Mouse (Mus musculus): ENCODE measurements around the gene 1600014C23Rik. TPM values are rescaled to one million over a fixed set of nuclear protein-coding genes. Genes with fewer than 3 reads are reported as not detected.
A peak's percentile ranks its signal among the peaks of the same experiment; 100 is the strongest.

1600014C23Rik gene
- polyA plus RNA-seq, 1 experiment from 2014 or later = not detected

GRCm38 (mm10) chr17:45727983-45728723 lies 5.5 kb downstream of the 1600014C23Rik start:
- ATAC-seq (ENCODE audit: insufficient number of reproducible peaks, low FRiP score, low TSS enrichment, low read depth) = no peak
- Histone ChIP-seq H3K9me3 (ENCODE audit: control insufficient read depth, low read length) (no peaks in the 10 kb centered on the region), H3K4me3 (ENCODE audit: low read depth, low read length) (no peak overlapping the region), H3K9ac (ENCODE audit: low read length) (no peak overlapping the region), H3K4me2 (ENCODE audit: low read depth, severe bottlenecking) (no peak overlapping the region), H3K27me3 (ENCODE audit: control insufficient read depth, insufficient read depth, low read length) (no peaks in the 10 kb centered on the region), H3K36me3 (ENCODE audit: control insufficient read depth, insufficient read depth, low read length) (no peaks in the 10 kb centered on the region), H3K27ac (replicated peaks; ENCODE audit: low read depth, low read length) (no peak overlapping the region), H3K4me1 (ENCODE audit: control insufficient read depth, insufficient read depth, low read length) (peaks cover 19% of the 10 kb centered on the region)
- DNase-seq (ENCODE audit: low spot score) = no peak
- 43% methylated on average over 8 of the region's 8 CpGs for WGBS

GRCm38 (mm10) chr17:45727481-45727880 lies 6.2 kb downstream of the 1600014C23Rik start:
- DNase-seq (ENCODE audit: low spot score) (no peak), ATAC-seq (ENCODE audit: insufficient number of reproducible peaks, low FRiP score, low TSS enrichment, low read depth) (no peak)
- Histone ChIP-seq H3K27me3 (ENCODE audit: control insufficient read depth, insufficient read depth, low read length) (no peaks in the 10 kb centered on the region), H3K27ac (replicated peaks; ENCODE audit: low read depth, low read length) (no peak overlapping the region), H3K4me3 (ENCODE audit: low read depth, low read length) (no peak overlapping the region), H3K9ac (ENCODE audit: low read length) (no peak overlapping the region), H3K36me3 (ENCODE audit: control insufficient read depth, insufficient read depth, low read length) (no peaks in the 10 kb centered on the region), H3K9me3 (ENCODE audit: control insufficient read depth, low read length) (no peaks in the 10 kb centered on the region), H3K4me1 (ENCODE audit: control insufficient read depth, insufficient read depth, low read length) (peaks cover 19% of the 10 kb centered on the region), H3K4me2 (ENCODE audit: low read depth, severe bottlenecking) (no peak overlapping the region)
- WGBS = 86% methylated on average over 2 of the region's 2 CpGs

GRCm38 (mm10) chr17:45726249-45726648 lies 7.4 kb downstream of the 1600014C23Rik start:
- 35% methylated on average over 6 of the region's 7 CpGs for WGBS
- Histone ChIP-seq H3K9ac (ENCODE audit: low read length) (no peak overlapping the region), H3K4me2 (ENCODE audit: low read depth, severe bottlenecking) (no peak overlapping the region), H3K9me3 (ENCODE audit: control insufficient read depth, low read length) (no peaks in the 10 kb centered on the region), H3K4me3 (ENCODE audit: low read depth, low read length) (no peak overlapping the region), H3K27me3 (ENCODE audit: control insufficient read depth, insufficient read depth, low read length) (no peaks in the 10 kb centered on the region), H3K36me3 (ENCODE audit: control insufficient read depth, insufficient read depth, low read length) (no peaks in the 10 kb centered on the region), H3K27ac (replicated peaks; ENCODE audit: low read depth, low read length) (no peak overlapping the region; the same call in 1 of the 2 replicates), H3K4me1 (ENCODE audit: control insufficient read depth, insufficient read depth, low read length) (peaks cover 19% of the 10 kb centered on the region)
- no peak for ATAC-seq (ENCODE audit: insufficient number of reproducible peaks, low FRiP score, low TSS enrichment, low read depth)
- no peak for DNase-seq (ENCODE audit: low spot score)

- WGBS = 88% methylated on average over 10 of the region's 10 CpGs
- H3K4me3 ChIP-seq (ENCODE audit: low read depth, low read length) = no peak overlapping the region; the same call in 1 of the 2 replicates
- no peaks in the 10 kb centered on the region for H3K9me3 ChIP-seq (ENCODE audit: control insufficient read depth, low read length)
- no peaks in the 10 kb centered on the region for H3K27me3 ChIP-seq (ENCODE audit: control insufficient read depth, insufficient read depth, low read length)
- no peak overlapping the region; the same call in 1 of the 2 replicates for H3K9ac ChIP-seq (ENCODE audit: low read length)
- H3K4me2 ChIP-seq (ENCODE audit: low read depth, severe bottlenecking) = peak overlapping the region; percentile 72; the same call in 1 of the 2 replicates
- DNase-seq (ENCODE audit: low spot score) = no peak
- H3K36me3 ChIP-seq (ENCODE audit: control insufficient read depth, insufficient read depth, low read length) = no peaks in the 10 kb centered on the region
- no peak for ATAC-seq (ENCODE audit: insufficient number of reproducible peaks, low FRiP score, low TSS enrichment, low read depth)
- H3K27ac ChIP-seq (replicated peaks; ENCODE audit: low read depth, low read length) = no peak overlapping the region
- peaks cover 8% of the 10 kb centered on the region for H3K4me1 ChIP-seq (ENCODE audit: control insufficient read depth, insufficient read depth, low read length)
Measured at GRCm38 (mm10) chr17:45724574-45724921, 9.1 kb downstream of the 1600014C23Rik start.

GRCm38 (mm10) chr17:45723732-45724573 lies 9.7 kb downstream of the 1600014C23Rik start:
- Histone ChIP-seq H3K27ac (replicated peaks; ENCODE audit: low read depth, low read length) (peak overlapping the region; percentile 73), H3K4me1 (ENCODE audit: control insufficient read depth, insufficient read depth, low read length) (peaks cover 6% of the 10 kb centered on the region), H3K27me3 (ENCODE audit: control insufficient read depth, insufficient read depth, low read length) (no peaks in the 10 kb centered on the region), H3K9ac (ENCODE audit: low read length) (peak overlapping the region; percentile 89), H3K9me3 (ENCODE audit: control insufficient read depth, low read length) (no peaks in the 10 kb centered on the region), H3K4me2 (ENCODE audit: low read depth, severe bottlenecking) (peak overlapping the region; percentile 72), H3K4me3 (ENCODE audit: low read depth, low read length) (peak overlapping the region; percentile 46), H3K36me3 (ENCODE audit: control insufficient read depth, insufficient read depth, low read length) (no peaks in the 10 kb centered on the region)
- 7% methylated on average over 25 of the region's 25 CpGs for WGBS
- ATAC-seq (ENCODE audit: insufficient number of reproducible peaks, low FRiP score, low TSS enrichment, low read depth) = no peak
- DNase-seq (ENCODE audit: low spot score) = peak; percentile 98

- WGBS = 11% methylated on average over 10 of the region's 10 CpGs
- Histone ChIP-seq H3K27me3 (ENCODE audit: control insufficient read depth, insufficient read depth, low read length) (no peaks in the 10 kb centered on the region), H3K9me3 (ENCODE audit: control insufficient read depth, low read length) (no peaks in the 10 kb centered on the region), H3K36me3 (ENCODE audit: control insufficient read depth, insufficient read depth, low read length) (no peaks in the 10 kb centered on the region), H3K9ac (ENCODE audit: low read length) (no peak overlapping the region), H3K4me3 (ENCODE audit: low read depth, low read length) (no peak overlapping the region), H3K4me2 (ENCODE audit: low read depth, severe bottlenecking) (no peak overlapping the region), H3K4me1 (ENCODE audit: control insufficient read depth, insufficient read depth, low read length) (no peaks in the 10 kb centered on the region), H3K27ac (replicated peaks; ENCODE audit: low read depth, low read length) (no peak overlapping the region)
- ATAC-seq (ENCODE audit: insufficient number of reproducible peaks, low FRiP score, low TSS enrichment, low read depth) (no peak), DNase-seq (ENCODE audit: low spot score) (peak; percentile 73)
Measured at GRCm38 (mm10) chr17:45718323-45718722, 15.3 kb downstream of the 1600014C23Rik start.

- WGBS = 60% methylated on average over 3 of the region's 3 CpGs
- Histone ChIP-seq H3K9ac (ENCODE audit: low read length) (no peak overlapping the region), H3K9me3 (ENCODE audit: control insufficient read depth, low read length) (no peaks in the 10 kb centered on the region), H3K27me3 (ENCODE audit: control insufficient read depth, insufficient read depth, low read length) (no peaks in the 10 kb centered on the region), H3K27ac (replicated peaks; ENCODE audit: low read depth, low read length) (no peak overlapping the region), H3K4me2 (ENCODE audit: low read depth, severe bottlenecking) (no peak overlapping the region), H3K4me1 (ENCODE audit: control insufficient read depth, insufficient read depth, low read length) (0 out of 2 replicates have a peak, but pooled peaks cover 3% of the 10 kb centered on the region), H3K36me3 (ENCODE audit: control insufficient read depth, insufficient read depth, low read length) (no peaks in the 10 kb centered on the region), H3K4me3 (ENCODE audit: low read depth, low read length) (no peak overlapping the region)
- no peak for DNase-seq (ENCODE audit: low spot score)
- ATAC-seq (ENCODE audit: insufficient number of reproducible peaks, low FRiP score, low TSS enrichment, low read depth) = no peak
Measured at GRCm38 (mm10) chr17:45711525-45711924, 22.1 kb downstream of the 1600014C23Rik start.

GRCm38 (mm10) chr17:45710407-45710806 lies 23.2 kb downstream of the 1600014C23Rik start:
- WGBS = 76% methylated on average over 8 of the region's 8 CpGs
- H3K36me3 ChIP-seq (ENCODE audit: control insufficient read depth, insufficient read depth, low read length) = no peaks in the 10 kb centered on the region
- H3K9me3 ChIP-seq (ENCODE audit: control insufficient read depth, low read length) = no peaks in the 10 kb centered on the region
- no peak for ATAC-seq (ENCODE audit: insufficient number of reproducible peaks, low FRiP score, low TSS enrichment, low read depth)
- H3K4me2 ChIP-seq (ENCODE audit: low read depth, severe bottlenecking) = no peak overlapping the region
- no peak overlapping the region for H3K27ac ChIP-seq (replicated peaks; ENCODE audit: low read depth, low read length)
- 0 out of 2 replicates have a peak, but pooled peaks cover 3% of the 10 kb centered on the region for H3K4me1 ChIP-seq (ENCODE audit: control insufficient read depth, insufficient read depth, low read length)
- no peak for DNase-seq (ENCODE audit: low spot score)
- no peaks in the 10 kb centered on the region for H3K27me3 ChIP-seq (ENCODE audit: control insufficient read depth, insufficient read depth, low read length)
- no peak overlapping the region for H3K4me3 ChIP-seq (ENCODE audit: low read depth, low read length)
- no peak overlapping the region for H3K9ac ChIP-seq (ENCODE audit: low read length)

Data from limb, embryonic 11.5 days (tissue).